Mouse (Mus musculus) CD4-positive, CD25-positive, alpha-beta regulatory T cell, adult 2 months (primary cell): ENCODE data around the gene Mink1.

Source experiments
- DNase-seq: peaks from one replicate; pipeline ENCODE4 v3.0.0-alpha.2; 2012; ENCODE audit warnings: low read depth, low spot score

Mink1 gene

GRCm38 (mm10) chr11:70653345-70654197 lies 90.9 kb downstream of the Mink1 start:
- peak; percentile 84 for DNase-seq

- peak; percentile 93 for DNase-seq
Observed at GRCm38 (mm10) chr11:70654198-70654922, 91.7 kb downstream of the Mink1 start, which contains the start of gene Pfn1. TSS of gene Pfn1 (minus strand) at chr11:70654644.

- peak; percentile 90 for DNase-seq
Observed at GRCm38 (mm10) chr11:70654923-70655570, 92.4 kb downstream of the Mink1 start.

- peak; percentile 65 for DNase-seq
Observed at GRCm38 (mm10) chr11:70655571-70656455, 93.1 kb downstream of the Mink1 start.

GRCm38 (mm10) chr11:70656456-70656927 lies 93.8 kb downstream of the Mink1 start:
- DNase-seq: peak; percentile 26

- no peak for DNase-seq
Observed at GRCm38 (mm10) chr11:70656964-70657363, 94.3 kb downstream of the Mink1 start, which contains the start of gene Eno3. TSS of gene Eno3 (plus strand) at chr11:70657202.

GRCm38 (mm10) chr11:70657573-70657972 lies 94.9 kb downstream of the Mink1 start:
- peak; percentile 30 for DNase-seq

- DNase-seq: no peak
Observed at GRCm38 (mm10) chr11:70657991-70658390, 95.3 kb downstream of the Mink1 start.

GRCm38 (mm10) chr11:70658521-70658920 lies 95.8 kb downstream of the Mink1 start:
- DNase-seq: no peak

GRCm38 (mm10) chr11:70658942-70659341 lies 96.3 kb downstream of the Mink1 start:
- DNase-seq: no peak

GRCm38 (mm10) chr11:70660571-70660970 lies 97.9 kb downstream of the Mink1 start:
- DNase-seq: no peak

- no peak for DNase-seq
Observed at GRCm38 (mm10) chr11:70663101-70663500, 100.4 kb downstream of the Mink1 start.

- DNase-seq: no peak
Observed at GRCm38 (mm10) chr11:70663957-70664356, 101.3 kb downstream of the Mink1 start.
